Mouse (Mus musculus): Measurements from ENCODE around the gene Cpt1c.

The Cpt1c gene

DNA sequence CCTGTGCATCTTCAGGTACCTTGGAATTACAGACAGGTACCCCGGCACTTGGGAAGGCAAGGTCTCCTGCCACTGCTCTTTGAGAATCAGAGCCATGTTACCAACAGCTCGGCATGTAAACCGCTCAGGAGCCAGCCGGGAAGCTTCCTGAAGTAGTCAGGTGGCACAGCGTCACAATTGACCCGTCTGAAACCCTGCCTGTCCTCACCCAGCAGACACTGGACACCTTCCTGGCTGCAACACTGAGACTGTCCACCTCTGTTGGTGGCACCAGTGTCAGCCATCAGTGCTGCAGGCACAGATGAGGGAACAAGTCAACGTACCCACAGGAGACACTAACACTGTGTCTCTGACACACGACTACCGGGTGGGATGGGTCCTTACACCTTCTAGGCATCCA lies 59.3 kb downstream of the Cpt1c start:
- no peak for DNase-seq

DNA sequence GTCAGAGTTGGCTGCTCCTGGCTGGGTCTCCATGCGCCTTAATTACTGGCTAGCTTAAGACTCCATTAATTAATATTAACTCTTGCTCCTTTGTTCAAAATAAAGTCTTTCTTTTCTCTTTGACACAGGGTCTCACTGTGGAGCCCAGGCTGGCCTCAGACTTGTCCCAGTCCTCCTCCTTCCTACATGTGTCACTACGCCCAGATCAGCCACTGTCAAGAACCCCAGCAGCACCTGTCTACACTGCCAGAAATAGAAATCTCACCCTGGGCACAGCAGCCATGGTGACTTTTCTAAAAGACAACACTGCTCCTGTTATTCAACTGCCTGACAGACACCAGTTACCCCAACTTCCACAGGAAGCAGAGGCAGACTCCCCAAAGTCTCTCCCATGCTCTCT lies 60.3 kb downstream of the Cpt1c start:
- DNase-seq: no peak
